30 mouse cellular contexts compared by ENCODE assay signal in genomic region chr4:53131538-53131937, GRCm38 (mm10). TPM values are rescaled to one million over a fixed set of nuclear protein-coding genes. Genes with fewer than 3 reads are reported as not detected.
A peak's percentile ranks its signal among the peaks of the same experiment; 100 is the strongest.
DNase-seq lines count a peak whose midpoint lies in the region; ATAC-seq lines count a peak whose summit lies in the region.
"Had no signal": no experiment of that assay in that cellular context is flagged by ENCODE, and none has a peak within 500 bp of the region (broad histone marks: within the 10 kb centered on the region; RNA-seq: fewer than 3 reads in every experiment).

No protein-coding gene starts in this region.

- H3K27ac ChIP-seq in liver, embryonic 13.5 days = 0 out of 2 replicates have a peak overlapping the region, but pooled peaks have one; percentile 43
- peak overlapping the region; percentile 59 for H3K27ac ChIP-seq in liver, embryonic 16.5 days (ENCODE audit: low read length)
- H3K27ac ChIP-seq: embryonic facial prominence, embryonic 10.5 days; embryonic facial prominence, embryonic 13.5 days; forebrain, embryonic 10.5 days; forebrain, embryonic 13.5 days; heart, embryonic 15.5 days; hindbrain, embryonic 14.5 days; hindbrain, postnatal 0 days had no signal

- peaks cover 42% of the 10 kb centered on the region for H3K4me1 ChIP-seq in liver, embryonic 13.5 days (replicated peaks)
- H3K4me1 ChIP-seq in liver, embryonic 16.5 days (ENCODE audit: control insufficient read depth, low read depth, low read length) = peaks cover 20% of the 10 kb centered on the region
- H3K4me1 ChIP-seq: embryonic facial prominence, embryonic 10.5 days; embryonic facial prominence, embryonic 13.5 days; forebrain, embryonic 10.5 days; forebrain, embryonic 13.5 days; heart, embryonic 12.5 days; heart, embryonic 15.5 days had no signal

- 70% methylated on average over 5 of the region's 5 CpGs for WGBS in liver, embryonic 13.5 days (ENCODE audit: insufficient replicate concordance)
- 71% methylated on average over 5 of the region's 5 CpGs for WGBS in liver, embryonic 16.5 days (ENCODE audit: insufficient replicate concordance)

- peaks cover 42% of the 10 kb centered on the region for H3K36me3 ChIP-seq in liver, embryonic 13.5 days
- peaks cover 19% of the 10 kb centered on the region for H3K36me3 ChIP-seq in liver, embryonic 16.5 days (ENCODE audit: control insufficient read depth, insufficient read depth)

- H3K4me2 ChIP-seq in liver, embryonic 13.5 days = no peak overlapping the region
- H3K4me2 ChIP-seq in liver, embryonic 16.5 days (ENCODE audit: low read depth, low read length) = no peak overlapping the region
- H3K4me2 ChIP-seq: embryonic facial prominence, embryonic 13.5 days; forebrain, embryonic 13.5 days; heart, embryonic 12.5 days; heart, embryonic 15.5 days; hindbrain, embryonic 14.5 days had no signal

- no peaks in the 10 kb centered on the region for H3K27me3 ChIP-seq in liver, embryonic 13.5 days
- H3K27me3 ChIP-seq in liver, embryonic 16.5 days (ENCODE audit: control insufficient read depth, insufficient read depth, low read depth, low read length) = no peaks in the 10 kb centered on the region
- H3K27me3 ChIP-seq: embryonic facial prominence, embryonic 13.5 days; forebrain, embryonic 13.5 days; heart, embryonic 12.5 days; heart, embryonic 15.5 days had no signal

- H3K4me3 ChIP-seq in liver, embryonic 13.5 days (replicated peaks) = no peak overlapping the region
- no peak overlapping the region for H3K4me3 ChIP-seq in liver, embryonic 16.5 days (ENCODE audit: low read depth, low read length)
- H3K4me3 ChIP-seq: embryonic facial prominence, embryonic 10.5 days; embryonic facial prominence, embryonic 13.5 days; erythroblast, embryonic 14.5 days; forebrain, embryonic 10.5 days; forebrain, embryonic 13.5 days; heart, embryonic 12.5 days; heart, embryonic 15.5 days had no signal

- 0 out of 2 replicates have a peak, but pooled peaks cover 2% of the 10 kb centered on the region for H3K9me3 ChIP-seq in liver, embryonic 13.5 days (replicated peaks)
- H3K9me3 ChIP-seq in liver, embryonic 16.5 days (replicated peaks; ENCODE audit: control insufficient read depth, low read length) = no peaks in the 10 kb centered on the region
- H3K9me3 ChIP-seq: embryonic facial prominence, embryonic 13.5 days; forebrain, embryonic 13.5 days; heart, embryonic 15.5 days had no signal

- H3K9ac ChIP-seq in liver, embryonic 13.5 days = no peak overlapping the region
- H3K9ac ChIP-seq in liver, embryonic 16.5 days (ENCODE audit: low read depth, low read length) = no peak overlapping the region
- H3K9ac ChIP-seq: embryonic facial prominence, embryonic 13.5 days; forebrain, embryonic 13.5 days; heart, embryonic 12.5 days; heart, embryonic 15.5 days; hindbrain, embryonic 14.5 days had no signal

- ATAC-seq in liver, embryonic 13.5 days (ENCODE audit: low read depth) = no peak
- ATAC-seq in liver, embryonic 16.5 days (ENCODE audit: low read depth) = peak; percentile 25
- ATAC-seq: CD4-positive, CD25-positive, alpha-beta regulatory T cell, adult 4 months; forebrain, embryonic 13.5 days; forebrain, embryonic 16.5 days; hindbrain, postnatal 0 days; inflammation-experienced regulatory T-cells, adult 6 months had no signal

- peak; percentile 99 for DNase-seq in fat pad, adult 2 months (ENCODE audit: extremely low read depth, low read depth, low spot score)
- DNase-seq in gonadal fat pad, adult 2 months (ENCODE audit: low read depth) = peak; percentile 95
- DNase-seq in liver, embryonic 13.5 days = no peak
- no peak for DNase-seq in left cerebral cortex, adult 8-10 months (ENCODE audit: low spot score in 2 of 2)
- DNase-seq in gastrocnemius, postnatal 25 days = no peak
- no peak for DNase-seq in kidney, adult 18-20 months
- DNase-seq: adrenal gland, adult 8-10 months; adrenal gland, postnatal 25 days; cerebellum, adult 11-12 months; cerebellum, adult 8-10 months; cerebellum, postnatal 10 days; cerebellum, postnatal 36 days; embryo, embryonic 11 days; gastrocnemius, postnatal 14 days; heart, adult 18-20 months; heart, postnatal 10 days; heart, postnatal 4 days had no signal

RNA-seq across cellular contexts. Expression of gene Abca1, which starts 28.2 kb away (rescaled TPM):
- polyA plus RNA-seq in gonadal fat pad, adult 2 months (2012; rRNA removed) = 32.9 and 38.5 TPM in 2 replicates
- polyA plus RNA-seq in liver, embryonic 13.5 days (2015; fragmentation: Nextera tagmentation; extraction: Ambion mirVana) = 6.5 and 8.4 TPM in 2 replicates
- 17.0 and 19.0 TPM in 2 replicates for polyA plus RNA-seq in liver, embryonic 16.5 days (2015; fragmentation: Nextera tagmentation; extraction: Ambion mirVana)
- total RNA-seq in left cerebral cortex, adult 8-10 months (2022) = 10 to 100 TPM; 22.3 to 28.5 (median 23.2) TPM
- total RNA-seq in gastrocnemius, postnatal 25 days (2021) = 1 to 10 TPM; 4.8 to 9.4 TPM

Comparison
In these comparisons a context has a peak if more than half of its experiments do, and no peak if none do; other contexts are left out.
1. DNase-seq: peak in fat pad, adult 2 months (single experiment) and gonadal fat pad, adult 2 months (single experiment); none in liver, embryonic 13.5 days (single experiment), left cerebral cortex, adult 8-10 months (0 of 2), gastrocnemius, postnatal 25 days (single experiment) and kidney, adult 18-20 months (single experiment).